Mouse (Mus musculus) embryonic facial prominence, embryonic 12.5 days (tissue): ENCODE results near the gene Polg2. TPM values are rescaled to one million over a fixed set of nuclear protein-coding genes. Genes with fewer than 3 reads are reported as not detected.
"Not testable (repeated sequence)": the region's sequence is repeated elsewhere in the genome, so short reads cannot be mapped to it uniquely, and the experiment has no call there.

ENCODE experiments used
- ATAC-seq: fragments of 200-750 bp; cut with Nextera tagmentation; 2 replicates; pipeline ENCODE4 v1.8.0; 2017; ENCODE audit not compliant: insufficient number of reproducible peaks, insufficient read depth, low FRiP score, low TSS enrichment
- H3K27ac ChIP-seq: fragments of 300-500 bp; sonication (generic); 2 replicates; pipeline ENCODE4 v1.5.1; 2016; ENCODE audit warnings: mild to moderate bottlenecking
- H3K27me3 ChIP-seq: fragments of 300-500 bp; sonication (generic); 2 replicates; pipeline ENCODE4 v1.6.1; 2016; ENCODE audit warnings: mild to moderate bottlenecking, moderate library complexity
- H3K36me3 ChIP-seq: fragments of 300-500 bp; sonication (generic); 2 replicates; pipeline ENCODE4 v1.6.1; 2016; ENCODE audit warnings: mild to moderate bottlenecking
- H3K4me1 ChIP-seq: fragments of 300-500 bp; sonication (generic); 2 replicates; pipeline ENCODE4 v1.6.1; 2016
- H3K4me2 ChIP-seq: fragments of 300-500 bp; sonication (generic); replicated peaks from 2 replicates; pipeline ENCODE4 v1.6.1; 2016; ENCODE audit warnings: mild to moderate bottlenecking, moderate library complexity
- H3K4me3 ChIP-seq: fragments of 300-500 bp; sonication (generic); 2 replicates; pipeline ENCODE4 v1.5.1; 2016; ENCODE audit warnings: mild to moderate bottlenecking
- H3K9ac ChIP-seq: fragments of 300-500 bp; sonication (generic); 2 replicates; pipeline ENCODE4 v1.6.1; 2016; ENCODE audit warnings: mild to moderate bottlenecking, moderate library complexity
- H3K9me3 ChIP-seq: fragments of 300-500 bp; sonication (generic); 2 replicates; pipeline ENCODE4 v1.6.1; 2016; ENCODE audit warnings: mild to moderate bottlenecking, moderate library complexity
- WGBS: fragments of 180-500 bp; shearing (Covaris S2); methylation state at CpG from one replicate; pipeline ENCODE4 v1.1.7; 2016; 5-methylcytosine and 5-hydroxymethylcytosine counted together
- polyA plus RNA-seq: library from polyadenylated mRNA; unstranded; fragments of >200 nt; fragmentation: Nextera tagmentation; extraction: Ambion mirVana; gene quantifications from 2 replicates; pipeline ENCODE4 v1.2.1, GENCODE M21; 2016

Gene Polg2
- polyA plus RNA-seq, 1 experiment from 2014 or later: 14.3 TPM

- ATAC-seq: no peak
- Histone ChIP-seq H3K27me3 (no peaks in the 10 kb centered on the region), H3K36me3 (peaks cover 71% of the 10 kb centered on the region)
Observed at GRCm38 (mm10) chr11:106817156-106817555, 37.8 kb upstream of the Polg2 start.

DNA sequence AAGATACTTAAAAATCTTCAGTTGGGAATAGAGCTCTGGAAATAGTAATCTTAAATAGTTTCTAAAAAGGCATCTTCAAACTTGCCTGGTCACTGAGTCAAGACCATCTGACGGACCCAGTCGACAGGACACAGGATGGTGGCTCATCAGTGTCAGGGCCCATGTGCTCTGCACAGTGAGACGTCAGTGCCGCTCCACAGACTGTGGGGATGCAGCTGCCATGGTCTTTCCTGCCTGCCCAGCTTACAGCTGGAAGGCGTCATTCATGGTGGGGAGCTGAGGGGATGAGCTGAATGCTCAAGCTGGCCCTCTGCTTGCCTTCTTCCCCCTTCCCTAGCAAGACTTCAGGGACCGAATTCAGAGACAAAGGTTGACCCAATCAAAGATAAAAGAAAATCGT lies 37.0 kb upstream of the Polg2 start:
- Histone ChIP-seq H3K9me3 (no peaks in the 10 kb centered on the region), H3K4me3 (no peak overlapping the region), H3K36me3 (peaks cover 74% of the 10 kb centered on the region), H3K4me2 (no peak overlapping the region), H3K9ac (no peak overlapping the region), H3K4me1 (peaks cover 14% of the 10 kb centered on the region), H3K27ac (no peak overlapping the region), H3K27me3 (no peaks in the 10 kb centered on the region)
- WGBS: 68% methylated on average over 7 of the region's 7 CpGs
- no peak for ATAC-seq

More at GRCm38 (mm10) chr11:106817156-106817555, 37.8 kb upstream of the Polg2 start:
- Histone ChIP-seq H3K27ac (no peak overlapping the region), H3K9ac (no peak overlapping the region), H3K4me2 (no peak overlapping the region), H3K4me3 (no peak overlapping the region), H3K9me3 (no peaks in the 10 kb centered on the region), H3K4me1 (peaks cover 14% of the 10 kb centered on the region)
- 89% methylated on average over 3 of the region's 3 CpGs for WGBS

GRCm38 (mm10) chr11:106815761-106816160 lies 36.4 kb upstream of the Polg2 start:
- WGBS: 80% methylated on average over 2 of the region's 2 CpGs
- no peak for ATAC-seq
- H3K36me3 ChIP-seq: peaks cover 74% of the 10 kb centered on the region

DNA sequence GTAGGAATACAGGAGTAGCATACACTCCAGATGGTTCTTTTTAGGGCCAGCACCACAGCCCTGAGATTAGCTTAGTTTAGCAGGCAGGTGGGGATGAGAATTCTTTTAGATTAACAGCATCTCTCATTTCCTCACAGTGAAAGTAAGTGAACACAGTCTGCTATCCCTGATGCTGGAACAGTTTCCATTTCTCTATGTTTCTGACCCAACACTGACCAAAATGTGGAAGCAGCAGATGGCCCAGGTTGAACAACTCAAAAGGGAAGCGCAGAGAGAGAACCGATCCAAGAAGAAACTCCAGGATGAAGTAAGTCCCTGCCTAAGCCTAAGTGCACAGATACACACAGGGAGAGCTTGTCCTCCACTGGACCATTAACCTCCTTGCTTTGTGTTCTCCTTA lies 36.0 kb upstream of the Polg2 start:
- ATAC-seq: no peak
- no peak overlapping the region for H3K4me3 ChIP-seq
- no peaks in the 10 kb centered on the region for H3K9me3 ChIP-seq
- H3K4me1 ChIP-seq: peaks cover 14% of the 10 kb centered on the region
- no peaks in the 10 kb centered on the region for H3K27me3 ChIP-seq
- 93% methylated on average over 2 of the region's 2 CpGs for whole genome bisulfite sequencing
- no peak overlapping the region for H3K4me2 ChIP-seq
- H3K27ac ChIP-seq: no peak overlapping the region
- H3K9ac ChIP-seq: no peak overlapping the region
- peaks cover 76% of the 10 kb centered on the region for H3K36me3 ChIP-seq

More at GRCm38 (mm10) chr11:106815761-106816160, 36.4 kb upstream of the Polg2 start:
- no peak overlapping the region for H3K4me2 ChIP-seq
- H3K27ac ChIP-seq: no peak overlapping the region
- H3K9me3 ChIP-seq: no peaks in the 10 kb centered on the region
- no peak overlapping the region for H3K4me3 ChIP-seq
- H3K27me3 ChIP-seq: no peaks in the 10 kb centered on the region
- peaks cover 14% of the 10 kb centered on the region for H3K4me1 ChIP-seq
- H3K9ac ChIP-seq: no peak overlapping the region

DNA sequence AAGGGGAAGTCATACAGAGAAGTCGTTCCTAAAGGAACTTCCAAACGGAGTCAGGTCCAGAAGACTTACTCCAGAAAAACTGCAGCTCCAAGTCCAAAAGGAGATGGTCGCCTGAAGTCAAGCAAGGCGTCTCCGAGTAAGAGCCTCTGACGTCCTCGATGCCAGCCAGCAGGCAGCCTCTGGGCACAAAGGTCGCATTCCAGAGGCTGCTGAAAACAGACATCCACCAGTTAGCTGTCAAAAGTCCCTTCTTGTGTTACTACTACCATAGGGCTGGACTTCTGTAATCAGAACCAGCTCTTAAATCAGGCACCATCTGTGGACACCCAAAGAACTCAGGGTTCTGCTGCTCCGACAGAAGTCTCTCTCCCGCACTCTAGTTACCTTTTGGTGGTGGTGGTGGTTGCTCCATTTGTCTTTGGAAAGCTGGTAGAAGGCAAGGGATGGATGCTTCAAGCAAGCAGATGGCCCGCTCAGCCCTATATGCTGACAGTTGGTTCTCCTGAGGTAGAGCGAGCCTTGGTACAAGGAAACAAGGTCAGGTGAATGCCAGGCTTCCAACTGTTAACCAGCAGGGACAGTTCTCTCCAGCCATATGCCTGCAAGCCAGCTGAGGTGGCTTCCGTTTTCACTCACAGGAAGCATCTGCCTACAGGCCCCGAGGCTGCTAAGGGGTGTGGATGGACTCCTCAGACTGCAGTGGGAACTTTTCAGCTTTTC lies 35.4 kb upstream of the Polg2 start:
- H3K4me2 ChIP-seq: no peak overlapping the region
- 41% methylated on average over 14 of the region's 14 CpGs for WGBS
- H3K9me3 ChIP-seq: no peaks in the 10 kb centered on the region
- peaks cover 14% of the 10 kb centered on the region for H3K4me1 ChIP-seq
- peak overlapping the region; percentile 36; the same call in 1 of the 2 replicates for H3K27ac ChIP-seq
- no peak for ATAC-seq
- peaks cover 80% of the 10 kb centered on the region for H3K36me3 ChIP-seq
- H3K4me3 ChIP-seq: no peak overlapping the region
- no peak overlapping the region for H3K9ac ChIP-seq
- no peaks in the 10 kb centered on the region for H3K27me3 ChIP-seq

DNA sequence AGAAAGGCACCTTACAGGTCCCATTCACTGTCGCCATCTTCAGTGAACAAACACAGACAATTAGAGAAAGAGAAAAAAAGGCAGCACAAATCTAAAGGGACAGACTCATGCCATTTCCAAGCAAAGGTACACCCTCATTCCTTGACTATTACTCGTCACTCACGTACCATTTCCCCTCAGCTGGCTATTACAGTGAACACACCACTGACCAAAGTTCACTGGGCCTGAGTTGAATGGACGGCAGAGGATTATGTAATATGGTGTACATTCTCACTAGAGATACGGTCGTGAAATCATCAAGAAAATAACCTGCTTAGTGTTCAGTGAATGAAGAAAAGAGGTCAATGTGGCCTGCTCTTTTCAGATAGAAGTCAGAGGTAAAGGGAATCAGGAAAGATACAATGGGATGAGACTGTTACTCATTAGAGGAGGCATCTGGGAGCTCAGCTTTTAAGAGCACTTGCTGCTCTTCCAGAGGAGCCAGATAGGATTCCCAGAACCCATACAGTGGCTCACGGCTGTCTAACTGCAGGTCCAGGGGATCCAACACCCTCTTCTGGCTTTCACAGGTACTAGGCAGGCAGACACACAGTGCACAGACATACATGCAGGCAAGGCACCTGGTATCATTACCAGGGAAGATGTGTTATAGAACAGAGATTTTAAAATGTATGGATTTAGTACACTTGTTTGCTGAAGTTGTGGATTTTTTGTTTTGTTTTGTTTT lies 33.2 kb upstream of the Polg2 start:
- no peak for ATAC-seq

DNA sequence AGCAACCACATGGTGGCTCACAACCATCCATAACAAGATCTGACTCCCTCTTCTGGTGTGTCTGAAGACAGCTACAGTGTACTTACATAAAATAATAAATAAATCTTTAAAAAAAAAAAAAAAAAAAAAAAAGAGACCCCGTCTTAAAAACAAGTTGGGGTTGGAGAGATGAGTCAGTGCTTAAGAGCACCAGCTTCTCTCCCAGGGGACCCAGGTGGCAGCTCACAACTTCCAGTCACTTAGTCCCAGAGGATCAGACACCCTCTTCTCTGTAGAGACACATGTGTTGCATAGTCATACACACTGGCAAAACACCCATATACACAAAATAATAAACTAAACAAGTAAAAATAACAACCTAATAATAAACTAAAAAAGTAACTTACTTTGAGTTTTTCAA lies 28.1 kb upstream of the Polg2 start:
- H3K36me3 ChIP-seq: peaks cover 58% of the 10 kb centered on the region
- H3K9ac ChIP-seq, H3K4me3 ChIP-seq, ATAC-seq, H3K4me2 ChIP-seq, H3K4me1 ChIP-seq, H3K27ac ChIP-seq, H3K27me3 ChIP-seq, H3K9me3 ChIP-seq: not testable (repeated sequence)
- 75% methylated on average over 1 of the region's 1 CpGs for WGBS

More for the DNA sequence above, 33.2 kb upstream of the Polg2 start:
- Histone ChIP-seq H3K4me3 (no peak overlapping the region), H3K27ac (no peak overlapping the region), H3K36me3 (peaks cover 71% of the 10 kb centered on the region), H3K4me2 (no peak overlapping the region), H3K4me1 (peaks cover 9% of the 10 kb centered on the region), H3K27me3 (no peaks in the 10 kb centered on the region), H3K9ac (no peak overlapping the region), H3K9me3 (no peaks in the 10 kb centered on the region)
- 92% methylated on average over 7 of the region's 7 CpGs for WGBS

DNA sequence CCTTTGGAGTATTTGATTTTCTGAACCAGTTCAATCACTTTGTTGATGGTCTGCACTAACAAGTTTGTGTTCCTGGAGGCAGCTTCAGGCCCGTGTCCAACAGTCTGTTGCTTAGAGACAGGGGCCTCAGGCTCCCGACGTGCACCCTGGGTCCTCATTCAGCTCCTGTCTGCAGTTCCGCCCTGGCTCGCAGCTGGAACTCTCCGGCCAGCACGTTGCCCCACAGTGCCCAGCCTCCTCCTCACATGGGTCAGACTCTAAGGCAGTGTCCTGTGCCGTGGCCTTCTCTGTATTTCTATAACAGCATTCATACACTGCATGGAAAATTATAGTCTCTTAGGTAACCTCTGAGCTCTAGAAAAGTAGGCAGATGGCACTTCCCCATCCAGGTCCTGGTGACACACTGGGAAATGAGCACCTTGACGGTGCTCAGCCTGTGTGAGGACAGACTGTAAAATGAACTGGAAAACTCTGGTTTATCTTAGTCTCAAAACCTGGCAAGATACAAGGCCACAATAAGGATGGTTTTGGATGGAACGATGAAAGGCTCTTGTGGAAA lies 22.8 kb upstream of the Polg2 start:
- no peak overlapping the region for H3K27ac ChIP-seq
- H3K9me3 ChIP-seq: peaks cover 3% of the 10 kb centered on the region; the same call in 1 of the 2 replicates
- no peak overlapping the region for H3K4me3 ChIP-seq
- 87% methylated on average over 10 of the region's 10 CpGs for WGBS
- H3K9ac ChIP-seq: no peak overlapping the region
- H3K27me3 ChIP-seq: no peaks in the 10 kb centered on the region
- H3K4me2 ChIP-seq: no peak overlapping the region
- no peaks in the 10 kb centered on the region for H3K4me1 ChIP-seq
- no peak for ATAC-seq
- peaks cover 75% of the 10 kb centered on the region for H3K36me3 ChIP-seq

DNA sequence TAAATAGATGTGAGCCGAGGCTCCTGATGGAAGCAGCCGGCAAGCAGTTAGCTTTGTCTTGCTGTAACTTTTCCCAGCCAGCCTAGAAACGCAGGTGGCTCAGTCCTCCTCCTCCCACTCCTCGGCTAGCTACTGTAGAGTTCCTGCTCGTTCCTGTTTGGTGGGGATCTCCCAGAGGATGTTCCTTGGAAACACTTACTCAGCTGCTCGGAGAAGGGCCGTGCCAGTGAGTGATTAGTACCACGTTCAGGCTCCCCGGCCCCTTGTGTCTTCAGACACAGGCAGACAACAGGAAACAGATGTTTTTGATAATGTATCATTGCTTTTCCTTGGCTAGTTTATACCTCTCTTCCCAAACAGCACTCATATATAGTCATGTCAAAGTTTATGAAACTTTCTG lies 16.3 kb upstream of the Polg2 start:
- H3K4me2 ChIP-seq: 0 out of 2 replicates have a peak overlapping the region, but pooled peaks have one; percentile 9
- H3K27me3 ChIP-seq: no peaks in the 10 kb centered on the region
- H3K36me3 ChIP-seq: peaks cover 71% of the 10 kb centered on the region
- 37% methylated on average over 9 of the region's 9 CpGs for WGBS
- H3K4me3 ChIP-seq: no peak overlapping the region
- 0 out of 2 replicates have a peak overlapping the region, but pooled peaks have one; percentile 36 for H3K27ac ChIP-seq
- H3K9me3 ChIP-seq: peaks cover 3% of the 10 kb centered on the region; the same call in 1 of the 2 replicates
- H3K4me1 ChIP-seq: peaks cover 7% of the 10 kb centered on the region; the same call in 1 of the 2 replicates
- H3K9ac ChIP-seq: no peak overlapping the region
- no peak for ATAC-seq

DNA sequence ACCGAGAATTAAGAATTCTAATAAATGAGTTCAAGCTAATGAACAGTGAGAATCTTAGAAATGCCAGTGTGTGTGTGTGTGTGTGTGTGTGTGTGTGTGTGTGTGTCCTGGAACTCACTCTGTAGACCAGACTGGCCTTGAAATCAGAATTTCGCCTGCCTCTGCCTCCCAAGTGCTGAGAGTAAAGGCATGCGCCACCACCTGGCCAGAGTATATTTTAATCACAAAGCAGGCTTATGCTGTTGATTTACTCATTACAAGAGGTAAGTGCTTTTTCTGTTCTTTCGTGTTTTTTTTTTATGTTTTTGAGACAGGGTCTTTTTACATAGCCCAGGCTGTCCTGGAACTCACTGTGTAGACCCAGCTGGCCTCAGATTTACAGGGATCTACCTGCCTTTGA lies 14.5 kb upstream of the Polg2 start:
- no peak for ATAC-seq
- H3K4me3 ChIP-seq: no peak overlapping the region
- H3K27ac ChIP-seq: no peak overlapping the region
- H3K9ac ChIP-seq: no peak overlapping the region
- peaks cover 54% of the 10 kb centered on the region for H3K36me3 ChIP-seq
- peaks cover 3% of the 10 kb centered on the region; the same call in 1 of the 2 replicates for H3K9me3 ChIP-seq
- peaks cover 13% of the 10 kb centered on the region; the same call in 1 of the 2 replicates for H3K4me1 ChIP-seq
- H3K4me2 ChIP-seq: no peak overlapping the region
- no peaks in the 10 kb centered on the region for H3K27me3 ChIP-seq
- WGBS: 67% methylated on average over 4 of the region's 4 CpGs

- Histone ChIP-seq H3K4me3 (peak overlapping the region; percentile 75), H3K4me1 (peaks cover 17% of the 10 kb centered on the region), H3K36me3 (peaks cover 48% of the 10 kb centered on the region), H3K9me3 (no peaks in the 10 kb centered on the region), H3K27ac (peak overlapping the region; percentile 99), H3K4me2 (peak overlapping the region; percentile 78), H3K27me3 (no peaks in the 10 kb centered on the region), H3K9ac (peak overlapping the region; percentile 99)
- ATAC-seq: 0 out of 2 replicates have a peak, but pooled peaks have one; percentile 1
- WGBS: under 1% methylated on average over 6 of the region's 6 CpGs
Observed at GRCm38 (mm10) chr11:106789649-106790048, 10.3 kb upstream of the Polg2 start.
